Mouse (Mus musculus) urinary bladder, postnatal 36 days (tissue): ENCODE data around the gene Ube2c.

Experiments
- DNase-seq, 2 experiments: peaks; one replicate each; pipeline ENCODE4 v3.0.0; 2022; ENCODE audit warnings: low spot score in 2 of 2, mixed read lengths in 1 of 2

Gene Ube2c

GRCm38 (mm10) chr2:164821060-164821459, 51.4 kb downstream of the Ube2c start:
- DNase-seq: no peak

- DNase-seq: peak; percentile 100
Measured at GRCm38 (mm10) chr2:164822636-164823165, 53.0 kb downstream of the Ube2c start, which contains the start of gene Zswim1. TSS of gene Zswim1 (plus strand) at chr2:164822686.

- DNase-seq: no peak
Measured at GRCm38 (mm10) chr2:164823181-164823585, 53.5 kb downstream of the Ube2c start.

GRCm38 (mm10) chr2:164823969-164824368, 54.3 kb downstream of the Ube2c start:
- no peak for DNase-seq

DNA sequence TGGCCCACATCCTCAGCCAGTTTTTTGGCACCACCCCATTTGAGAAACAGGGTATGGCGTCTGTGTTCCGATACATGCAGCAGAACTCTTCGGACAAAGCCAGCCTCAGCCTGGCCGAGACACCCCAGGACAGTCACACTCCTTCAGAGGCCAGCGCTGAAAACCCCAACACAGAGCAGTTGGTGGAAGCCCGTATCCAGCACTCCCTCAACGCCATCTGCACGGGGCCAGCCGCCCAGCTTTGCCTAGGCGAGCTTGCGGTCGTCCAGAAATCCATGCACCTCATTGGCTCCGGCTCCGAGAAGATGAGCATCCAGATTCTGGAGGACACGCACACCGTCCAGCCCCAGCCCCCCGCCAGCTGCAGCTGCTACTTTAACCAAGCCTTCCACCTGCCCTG, 55.8 kb downstream of the Ube2c start:
- DNase-seq: no peak

DNA sequence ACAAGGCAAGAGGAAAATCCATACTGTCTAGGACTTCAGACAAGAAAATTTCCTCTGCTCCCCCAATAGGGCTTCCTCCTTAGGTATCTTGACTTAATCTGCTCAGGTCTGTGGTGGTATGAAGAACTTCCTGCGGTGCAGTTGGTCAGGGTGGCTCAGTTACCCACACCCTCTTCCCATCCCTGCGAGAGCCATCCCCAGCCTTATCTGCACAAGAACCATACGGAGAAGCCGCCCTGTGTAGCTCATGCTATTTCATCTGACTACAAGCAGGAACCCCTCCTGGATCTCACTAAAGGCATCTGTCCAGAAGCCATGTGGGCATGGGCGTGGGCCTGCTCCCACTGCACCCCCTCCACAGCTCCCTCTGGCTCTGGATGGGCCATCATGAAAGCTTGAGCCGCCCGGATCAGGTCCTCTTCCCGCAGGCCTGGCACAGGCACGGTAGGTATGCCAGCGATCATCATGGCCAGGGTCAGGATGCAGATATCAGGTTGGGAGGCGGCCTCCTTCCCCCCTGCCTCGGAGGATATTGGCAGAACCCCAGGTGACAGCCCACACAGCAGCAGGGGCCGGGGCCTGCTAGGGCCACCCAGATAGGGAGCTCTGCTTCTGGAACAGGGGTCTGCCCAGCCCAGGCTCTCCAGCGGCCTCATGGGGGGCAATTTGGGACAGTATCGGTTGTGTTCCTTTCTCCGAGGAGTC, 57.6 kb downstream of the Ube2c start:
- no peak for DNase-seq
